Mouse (Mus musculus) urinary bladder, postnatal 36 days (tissue): Measurements from ENCODE around the gene Nmrk2.
"Not testable (repeated sequence)": the region's sequence is repeated elsewhere in the genome, so short reads cannot be mapped to it uniquely, and the experiment has no call there.

Experiments used
- DNase-seq, 2 experiments: peaks; one replicate each; pipeline ENCODE4 v3.0.0; 2022; ENCODE audit warnings: low spot score in 2 of 2, mixed read lengths in 1 of 2

Nmrk2 gene

DNA sequence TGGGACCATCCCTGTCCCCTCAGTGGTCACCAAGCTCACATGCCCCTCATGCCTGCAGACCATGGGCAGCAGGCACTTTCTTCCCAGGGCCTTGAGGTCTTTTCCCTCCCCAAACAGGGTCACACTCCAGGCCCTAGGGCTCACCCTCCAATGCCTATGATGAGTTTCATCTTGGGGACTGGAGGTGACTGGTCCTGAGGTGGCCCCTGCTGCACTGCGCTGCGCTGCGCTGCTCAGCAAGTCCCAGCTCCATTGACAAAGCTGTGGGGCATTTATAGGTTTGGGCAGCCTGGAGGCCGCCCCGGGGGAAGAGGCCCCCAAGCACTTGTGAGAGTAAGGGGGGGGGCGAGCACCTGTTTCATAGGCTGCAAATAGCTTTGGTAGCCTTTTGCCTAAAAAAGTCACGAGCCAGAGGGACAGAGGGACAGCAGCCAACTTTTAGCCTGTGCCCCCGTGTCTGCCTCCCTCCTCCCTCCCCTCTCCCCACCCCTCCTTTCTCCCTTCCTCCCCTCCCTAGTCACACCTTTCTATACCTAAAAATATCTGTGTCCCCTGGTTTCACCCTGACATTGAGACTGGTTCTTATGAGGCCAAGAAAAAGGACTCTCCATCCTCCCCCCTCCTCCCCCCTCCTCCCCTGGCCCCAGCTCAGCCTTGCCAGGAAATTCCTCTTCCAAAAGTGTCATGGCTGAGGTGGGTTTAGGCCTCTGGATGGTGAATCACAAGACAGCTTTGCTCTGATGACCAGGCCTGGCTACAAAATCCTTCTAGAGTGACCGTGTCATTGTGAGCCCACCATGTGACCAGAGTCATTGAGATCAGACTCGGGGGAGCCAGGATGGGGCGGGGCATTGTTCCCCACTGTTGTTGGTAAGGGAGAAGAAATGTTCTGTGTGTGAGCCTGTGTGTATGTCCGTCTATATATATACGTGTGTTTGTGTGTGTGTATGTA lies at the start of gene Nmrk2:
Nmrk2 (minus strand) TSS at position 245 of the 952 bp plus-strand sequence.
- DNase-seq: no peak

DNA sequence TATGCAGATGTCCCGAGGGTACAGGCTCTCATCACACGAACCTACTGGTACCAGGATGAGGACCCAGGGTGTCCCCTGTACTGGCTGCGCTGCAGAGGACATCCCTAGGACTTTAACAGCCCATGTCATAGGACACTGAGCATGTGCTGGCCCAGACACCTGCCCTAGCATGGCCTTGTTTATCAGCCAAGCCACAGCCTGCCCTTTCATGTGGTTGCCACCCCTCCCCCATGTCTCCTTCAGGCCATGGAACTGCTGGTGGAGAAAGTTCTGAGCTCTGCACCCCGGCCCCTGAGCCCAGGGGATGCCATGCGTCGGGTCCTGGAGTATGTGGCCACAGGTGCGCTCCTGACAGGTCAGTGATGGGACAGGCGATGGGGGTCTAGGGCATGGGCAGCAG lies 47.6 kb upstream of the Nmrk2 start:
- DNase-seq: no peak

- DNase-seq: no peak
These were observed 46.0 kb upstream of the Nmrk2 start for GRCm38 (mm10) chr10:81247804-81248203.

- no peak for DNase-seq
These were observed 43.3 kb upstream of the Nmrk2 start for GRCm38 (mm10) chr10:81245166-81245565.

- DNase-seq: peak; percentile 72 to 76
These were observed 42.7 kb upstream of the Nmrk2 start for GRCm38 (mm10) chr10:81244595-81244994.

- no peak for DNase-seq
These were observed 42.3 kb upstream of the Nmrk2 start for GRCm38 (mm10) chr10:81244146-81244545.

- no peak for DNase-seq
These were observed 40.2 kb upstream of the Nmrk2 start for GRCm38 (mm10) chr10:81242021-81242420.

DNA sequence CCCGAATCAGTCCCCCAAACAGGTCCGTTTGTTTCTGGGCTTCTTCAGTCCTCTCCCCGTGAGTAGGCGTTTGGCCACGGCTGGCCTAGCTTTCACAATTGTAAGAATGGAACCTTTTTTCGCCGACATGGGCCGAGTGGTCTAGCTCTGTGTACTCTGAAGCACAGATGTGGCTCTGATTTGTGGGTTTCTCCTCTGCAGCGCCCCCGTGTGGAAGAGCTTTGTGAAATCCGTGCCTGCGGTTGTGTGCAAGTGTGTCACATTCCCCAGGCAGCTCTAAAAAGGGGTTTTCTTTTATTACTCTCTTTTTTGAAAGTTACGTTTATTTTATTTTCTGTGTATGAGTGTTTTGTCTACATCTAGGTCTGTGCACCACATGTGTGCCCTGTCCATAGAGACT lies 39.0 kb upstream of the Nmrk2 start:
- no peak for DNase-seq

- DNase-seq: no peak
These were observed 36.8 kb upstream of the Nmrk2 start for GRCm38 (mm10) chr10:81238618-81239017.

DNA sequence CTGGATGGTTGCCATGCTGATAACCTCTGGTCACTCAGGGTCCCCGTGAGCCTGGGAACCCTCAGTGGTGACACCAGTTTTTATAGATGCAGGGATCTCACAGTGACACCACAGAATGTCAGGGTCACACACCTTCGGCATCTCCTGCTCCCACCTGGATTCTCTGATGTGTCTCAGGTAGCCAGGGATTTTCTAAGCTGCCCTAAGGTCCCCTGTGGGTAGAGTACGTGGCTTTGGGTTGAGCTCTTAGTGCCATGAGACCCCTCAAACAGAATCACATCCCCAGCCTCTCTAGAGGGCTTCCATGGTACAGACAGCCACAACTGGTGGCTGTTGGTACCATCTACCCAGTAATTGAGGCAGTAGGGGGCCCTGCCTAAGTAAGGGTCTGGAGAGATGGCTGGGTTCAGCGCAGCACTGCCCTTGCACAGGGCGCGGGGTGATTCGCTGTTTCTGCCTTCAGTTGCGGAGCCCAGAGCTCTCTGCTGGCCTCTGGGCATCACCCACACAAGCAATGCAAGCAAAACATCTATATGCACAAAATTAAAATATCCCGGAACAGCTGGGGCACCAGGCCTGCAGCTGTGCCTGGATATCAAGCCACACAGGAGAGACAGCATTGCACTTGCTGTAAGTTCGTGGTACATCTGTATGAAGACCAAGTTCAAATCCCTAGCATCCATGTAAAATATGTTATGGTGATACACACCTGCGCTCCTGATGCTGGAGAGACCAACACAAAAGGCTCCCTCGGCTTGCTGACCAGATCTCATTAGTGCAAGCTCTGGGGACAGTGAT lies 34.8 kb upstream of the Nmrk2 start:
- no peak for DNase-seq

GRCm38 (mm10) chr10:81234206-81234605 lies 32.4 kb upstream of the Nmrk2 start:
- no peak for DNase-seq

DNA sequence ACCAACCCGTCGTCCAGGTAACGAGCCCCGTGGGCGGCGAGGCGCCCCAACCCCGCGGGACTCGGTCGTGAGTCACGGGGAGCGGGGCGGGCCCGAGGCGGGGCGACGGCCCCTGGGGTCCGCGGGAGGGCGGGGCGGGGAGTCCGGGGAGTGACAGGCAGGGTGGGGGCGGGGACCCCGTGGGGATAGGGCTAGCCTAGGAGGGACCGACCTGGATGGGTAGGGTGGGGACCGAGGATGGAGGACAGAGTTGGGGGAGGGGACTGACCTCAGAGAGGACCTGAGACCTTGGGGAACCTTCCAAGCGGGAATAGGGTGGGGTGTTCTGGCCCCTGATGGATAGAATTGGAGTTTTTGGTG lies 31.4 kb upstream of the Nmrk2 start:
- DNase-seq: no peak

- DNase-seq: peak; percentile 89 to 92
These were observed 30.9 kb upstream of the Nmrk2 start, which contains the start of gene Zfr2 for GRCm38 (mm10) chr10:81232580-81233225. TSS of gene Zfr2 (plus strand) at chr10:81233155.

DNA sequence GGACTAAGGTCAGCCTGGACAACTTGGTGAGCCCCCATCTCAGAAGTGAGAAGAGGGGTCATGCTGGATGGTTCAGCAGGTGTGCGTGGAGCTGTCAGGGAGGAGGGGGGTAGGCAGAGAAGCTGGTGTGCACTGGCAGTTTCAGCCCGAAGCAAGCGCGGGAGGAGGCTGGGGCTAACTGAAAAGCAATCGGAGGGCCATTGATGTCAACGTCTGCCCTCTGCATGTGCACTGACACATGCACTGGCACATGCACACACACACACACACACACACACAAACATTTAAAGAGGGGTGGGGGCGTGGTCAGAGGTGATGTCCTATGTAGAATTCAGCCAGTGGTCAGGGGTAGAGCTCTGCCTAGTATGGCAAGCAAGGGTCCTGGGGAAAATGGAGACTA lies 29.6 kb upstream of the Nmrk2 start:
- no peak for DNase-seq

DNA sequence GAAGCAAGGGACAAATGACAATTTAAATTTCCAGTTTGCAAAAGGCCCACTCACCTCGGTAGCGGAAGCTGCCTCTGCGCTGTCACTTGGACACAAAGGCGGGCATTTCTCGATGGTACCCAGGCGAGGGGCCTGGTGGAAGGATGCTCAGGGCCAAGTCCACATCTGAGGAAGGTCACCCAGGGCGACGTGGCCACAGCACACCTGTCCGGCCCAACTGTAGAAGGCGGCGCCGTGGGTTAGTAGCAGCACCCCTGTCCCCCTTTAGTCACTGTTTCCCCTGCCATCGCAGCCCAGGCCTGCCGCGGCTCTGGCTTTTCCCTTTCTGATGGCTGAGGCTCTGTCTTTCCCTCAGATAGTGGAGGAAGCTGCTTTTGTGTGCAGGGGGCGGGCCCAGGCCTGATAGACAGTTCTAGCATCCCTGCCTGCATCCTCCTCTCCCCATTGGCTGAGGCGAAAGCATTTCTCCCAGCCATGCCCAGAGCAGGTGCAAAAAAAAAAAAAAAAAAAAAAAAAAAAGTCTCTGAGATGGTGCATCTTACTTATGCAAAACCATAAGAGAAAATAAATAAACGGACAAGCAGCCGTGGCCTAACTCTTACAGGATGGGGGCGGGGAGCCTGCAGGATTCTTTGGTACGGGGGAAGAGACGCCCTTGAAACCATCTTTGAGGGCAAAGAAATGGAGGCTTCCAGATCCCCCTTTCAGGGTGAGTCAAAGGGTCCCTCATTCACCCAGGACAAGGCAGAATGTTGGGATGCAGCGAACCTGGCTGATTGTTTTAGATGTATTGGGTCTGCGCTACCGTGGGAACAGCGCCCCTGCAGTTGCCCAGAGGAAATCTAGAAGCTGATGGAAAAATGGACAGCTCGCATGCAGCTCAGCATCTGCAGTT lies 28.8 kb upstream of the Nmrk2 start, which contains the start of gene Atcay:
Atcay (minus strand) TSS at position 396 of the 895 bp plus-strand sequence.
- no peak for DNase-seq

DNA sequence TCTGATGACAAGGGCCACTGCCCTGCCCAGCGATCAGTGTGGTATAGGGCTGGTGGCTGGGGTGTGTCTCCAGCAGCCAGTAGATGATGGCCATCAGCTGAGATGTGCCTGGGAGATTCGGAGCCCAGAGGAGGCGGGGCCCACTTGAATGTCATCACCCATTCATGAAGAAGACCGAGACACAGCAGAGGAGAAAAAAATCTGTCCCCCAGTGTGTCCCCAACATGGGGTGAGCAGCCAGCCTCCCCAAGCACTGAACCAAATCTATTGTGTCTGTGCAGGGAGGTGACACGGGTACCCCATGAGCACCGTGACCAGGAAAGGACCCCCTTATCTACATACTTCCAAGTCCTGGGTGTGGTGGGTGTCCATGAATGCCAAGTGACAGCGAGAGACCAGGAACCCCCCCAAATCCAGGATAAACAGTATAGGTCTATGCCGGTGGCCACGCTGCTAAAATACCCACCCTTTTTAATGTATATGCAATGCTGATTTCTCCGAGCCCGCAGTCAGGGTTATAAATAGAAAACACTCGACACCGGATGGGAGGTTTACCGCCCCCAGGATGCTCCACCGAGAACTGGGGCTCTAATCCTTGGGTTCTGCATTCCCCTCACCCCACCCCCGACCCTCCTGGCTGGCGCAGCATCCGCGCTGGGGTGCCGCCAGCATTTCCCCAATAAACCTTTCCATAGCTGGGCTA lies 28.0 kb upstream of the Nmrk2 start:
- no peak for DNase-seq

DNA sequence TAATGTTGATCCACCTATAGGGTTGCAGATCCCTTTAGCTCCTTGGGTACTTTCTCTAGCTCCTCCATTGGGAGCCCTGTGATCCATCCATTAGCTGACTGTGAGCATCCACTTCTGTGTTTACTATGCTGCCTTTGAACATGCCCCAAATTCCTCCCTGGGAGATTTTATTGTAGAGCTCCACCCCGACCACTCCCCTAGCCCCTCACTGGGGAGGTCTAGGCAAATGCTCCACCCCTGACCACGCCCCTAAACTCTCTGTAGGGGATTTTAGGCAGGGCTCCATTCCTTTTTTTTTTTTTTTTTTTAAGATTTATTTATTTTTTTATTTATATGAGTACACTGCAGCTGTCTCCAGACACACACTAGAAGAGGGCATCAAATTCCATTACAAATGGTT lies 21.9 kb upstream of the Nmrk2 start:
- not testable (repeated sequence) for DNase-seq

DNA sequence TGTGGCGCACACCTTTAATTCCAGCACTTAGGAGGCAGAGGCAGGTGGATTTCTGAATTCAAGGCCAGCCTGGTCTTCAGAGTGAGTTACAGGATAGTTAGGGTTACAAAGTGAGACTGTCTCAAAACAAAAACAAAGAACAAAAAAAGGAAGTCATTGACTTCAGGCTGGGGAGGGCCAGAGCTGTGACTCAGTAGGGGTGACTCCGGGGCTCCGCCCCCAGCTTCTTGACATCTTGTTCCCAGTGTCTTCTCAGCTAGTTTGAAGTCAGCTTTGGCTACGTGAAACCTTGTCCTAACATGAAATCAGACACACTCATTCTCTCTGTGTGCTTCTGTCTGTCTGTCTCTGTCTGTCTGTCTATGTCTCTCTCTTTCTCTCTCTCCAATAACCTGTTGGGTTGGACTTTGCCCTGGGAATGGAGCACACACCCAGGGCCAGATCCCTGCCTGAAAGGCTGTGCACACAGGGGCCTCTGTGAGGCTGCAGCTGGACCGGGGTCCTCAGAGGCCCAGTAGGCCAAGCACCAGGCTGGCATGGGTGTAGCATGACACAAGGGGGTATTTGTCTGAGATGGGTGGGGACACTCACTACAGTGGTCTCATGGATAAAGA lies 19.7 kb upstream of the Nmrk2 start:
- no peak for DNase-seq

DNA sequence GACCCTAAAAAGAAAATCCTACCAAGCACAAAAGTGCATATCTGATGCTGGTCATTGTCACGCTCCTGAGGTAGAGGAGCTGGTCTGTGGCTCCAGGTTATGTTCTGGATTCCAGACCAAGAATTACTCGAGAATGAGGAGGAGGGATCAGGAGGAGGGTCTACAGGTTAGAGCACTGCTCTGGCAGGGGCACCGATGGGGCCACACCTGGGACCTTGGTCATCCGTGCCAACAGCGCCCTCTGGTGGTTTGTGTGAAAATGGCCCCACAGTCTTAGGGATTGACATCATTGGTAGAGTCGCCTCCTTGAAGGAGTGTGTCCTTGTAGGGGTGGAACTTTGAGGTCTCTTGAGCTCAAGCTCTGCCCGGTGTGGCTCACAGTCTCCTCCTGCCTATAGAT lies 16.1 kb upstream of the Nmrk2 start:
- peak; percentile 45 to 59 for DNase-seq

DNA sequence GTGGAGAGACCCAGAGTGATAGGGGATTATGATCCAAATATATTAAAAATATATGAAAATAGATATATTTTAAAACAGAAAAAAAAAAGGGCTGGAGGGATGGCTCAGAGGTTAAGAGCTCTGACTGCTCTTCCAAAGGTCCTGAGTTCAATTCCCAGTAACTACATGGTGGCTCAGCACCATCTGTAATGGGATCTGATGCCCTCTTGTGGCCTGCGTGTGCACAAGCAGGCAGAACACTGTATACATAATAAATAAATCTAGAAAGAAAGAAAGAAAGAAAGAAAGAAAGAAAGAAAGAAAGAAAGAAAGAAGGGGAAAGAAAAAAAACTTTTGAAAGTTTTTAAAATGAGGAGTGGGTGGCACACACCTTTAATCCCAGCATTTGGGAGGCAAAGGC lies 15.4 kb upstream of the Nmrk2 start:
- DNase-seq: not testable (repeated sequence)
